Mouse (Mus musculus) R1 (cell line): ENCODE results near the gene 4930402F06Rik.

Experiments used
- DNase-seq: peaks from one replicate; pipeline ENCODE4 v3.0.0-alpha.2; 2018; ENCODE audit warnings: low read depth, low spot score

4930402F06Rik gene

DNA sequence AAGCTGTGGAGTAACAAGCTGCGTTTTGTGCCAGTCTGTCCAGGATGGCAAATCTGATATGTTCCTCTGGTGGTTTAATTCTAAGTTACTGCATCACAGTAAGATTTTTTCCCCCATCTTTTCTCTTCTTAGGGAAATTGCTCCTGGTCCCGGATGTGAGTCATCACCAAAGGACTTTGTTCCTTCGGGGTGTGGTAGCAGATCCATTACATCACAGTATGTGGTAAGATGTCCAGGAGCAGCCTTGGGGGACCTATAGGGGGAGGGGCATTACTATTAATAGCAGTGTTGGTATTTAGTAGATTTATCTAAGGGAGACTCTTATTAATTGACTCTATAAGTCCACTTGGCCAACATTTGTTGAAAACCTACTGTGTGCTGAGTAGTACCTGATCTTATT is 54.4 kb downstream of the 4930402F06Rik start:
- DNase-seq = peak; percentile 52

DNA sequence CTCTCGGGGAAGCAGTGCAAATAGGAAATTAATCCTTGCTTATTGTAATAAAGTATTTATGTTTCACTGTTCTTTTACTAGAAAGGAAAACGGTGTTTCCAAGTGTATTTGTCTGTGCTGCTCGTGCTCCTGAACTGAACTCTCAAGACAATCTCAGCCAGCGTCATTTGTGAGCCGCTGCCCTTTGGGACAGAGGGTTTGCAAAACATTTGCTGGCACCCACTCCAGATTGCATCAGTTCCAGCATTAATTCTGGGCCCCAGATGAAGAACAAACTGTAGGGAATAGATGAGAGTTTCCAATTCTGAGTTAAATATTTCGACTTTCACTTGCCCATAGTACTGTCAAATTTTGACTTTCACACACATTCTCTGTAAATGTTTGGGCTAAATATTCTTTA is 58.3 kb downstream of the 4930402F06Rik start:
- no peak for DNase-seq

DNA sequence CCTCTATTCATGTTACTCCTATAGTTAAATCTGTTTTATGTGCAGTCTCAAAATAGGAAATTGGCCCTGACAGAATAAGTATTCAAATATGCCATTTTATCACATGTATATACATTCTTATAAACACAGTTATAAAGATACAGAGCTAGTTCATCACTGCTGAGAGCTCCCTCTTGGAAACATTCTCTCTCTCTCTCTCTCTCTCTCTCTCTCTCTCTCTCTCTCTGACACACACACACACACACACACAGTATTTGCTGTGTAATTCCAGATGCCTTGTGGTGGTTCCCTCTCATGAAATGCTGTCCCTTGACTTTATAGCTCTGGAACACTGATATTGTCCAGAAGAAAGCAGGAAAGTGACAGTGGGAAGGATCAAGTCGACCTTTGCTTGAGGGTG is 58.9 kb downstream of the 4930402F06Rik start:
- DNase-seq = no peak

DNA sequence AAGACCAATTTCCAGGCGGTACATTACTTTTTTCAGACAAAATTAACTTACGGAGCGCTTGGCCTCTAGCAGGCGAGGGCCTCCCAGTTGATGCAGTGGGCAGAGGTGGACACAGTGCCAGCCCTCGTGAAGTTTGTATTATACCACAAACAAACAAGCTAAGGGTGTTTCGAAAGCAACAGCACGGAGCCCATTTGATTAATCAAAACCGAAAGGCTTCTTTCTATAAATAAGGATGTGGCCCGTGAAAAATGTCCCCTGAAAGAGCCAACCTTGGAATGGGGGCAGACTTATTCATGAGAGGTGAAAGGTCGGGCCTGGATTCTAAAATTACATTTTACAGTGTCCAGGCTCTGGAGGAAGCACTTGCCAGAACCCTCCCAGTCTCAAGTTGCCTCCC is 59.6 kb downstream of the 4930402F06Rik start:
- DNase-seq = no peak

DNA sequence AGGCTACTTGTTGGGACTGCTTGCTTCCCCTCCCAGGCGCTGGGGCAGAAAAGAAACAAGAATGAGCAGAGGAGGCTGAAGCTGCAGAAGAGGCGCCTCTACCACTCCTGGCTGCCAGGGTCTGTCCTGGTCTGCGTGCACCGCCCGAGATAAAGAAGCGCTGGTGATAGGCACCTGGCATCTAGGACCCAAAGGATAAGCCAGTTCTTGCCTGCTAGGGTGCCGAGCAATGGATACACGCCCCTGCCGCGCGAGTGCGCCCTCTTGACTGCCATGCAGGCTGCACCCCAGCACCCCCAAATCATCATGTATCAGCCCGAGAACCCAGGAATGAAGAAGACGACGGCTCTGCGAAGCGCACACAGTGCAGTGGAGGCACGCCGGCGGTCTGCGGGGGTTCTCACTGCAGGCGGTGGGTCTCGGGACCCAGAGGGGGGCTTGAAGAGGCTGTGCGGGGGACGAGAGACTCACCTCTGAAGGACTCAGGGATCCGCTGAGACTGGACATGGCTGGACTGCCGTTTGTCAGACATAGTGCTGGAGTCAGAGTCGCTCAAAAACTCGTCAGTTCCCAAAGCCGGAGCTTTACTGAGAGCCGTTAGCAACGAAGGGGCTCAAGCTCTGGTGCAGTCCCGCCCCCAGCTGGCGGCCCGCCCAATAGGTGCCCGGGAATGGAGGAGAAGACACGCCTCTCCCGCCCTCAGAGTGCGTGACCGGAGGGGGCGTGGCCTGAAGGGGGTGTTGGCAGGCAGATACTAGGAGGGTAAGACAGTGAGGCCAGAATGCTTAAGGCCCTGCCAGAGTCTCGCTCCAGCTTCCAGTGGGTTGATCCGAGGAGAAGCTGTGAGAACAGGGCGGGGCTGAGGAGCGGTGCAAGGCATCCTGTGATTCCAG is 60.3 kb downstream of the 4930402F06Rik start, which contains the start of gene Stom:
Gene Stom, minus strand, starts transcription at position 589 of the 893 bp plus-strand sequence.
- peak; percentile 99 for DNase-seq

DNA sequence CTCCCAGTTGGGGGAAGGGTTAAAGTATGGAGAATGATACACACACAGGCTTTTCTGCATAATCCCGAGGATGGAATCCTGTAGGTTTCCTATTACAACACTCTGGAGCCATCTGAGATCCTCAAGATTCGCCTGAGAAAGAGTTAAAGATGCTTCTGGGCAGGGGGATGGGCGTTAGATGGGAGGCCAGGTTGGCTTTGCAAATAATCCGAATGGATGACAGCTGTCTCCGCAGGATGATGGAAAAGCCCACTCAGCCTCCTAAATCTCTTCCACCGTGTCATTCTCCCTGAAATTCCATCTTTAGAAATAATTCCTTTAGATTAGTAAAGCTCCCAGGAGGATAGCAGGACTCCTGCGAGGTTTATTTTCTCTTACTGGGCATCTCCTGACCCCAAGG is 61.4 kb downstream of the 4930402F06Rik start:
- DNase-seq = no peak

DNA sequence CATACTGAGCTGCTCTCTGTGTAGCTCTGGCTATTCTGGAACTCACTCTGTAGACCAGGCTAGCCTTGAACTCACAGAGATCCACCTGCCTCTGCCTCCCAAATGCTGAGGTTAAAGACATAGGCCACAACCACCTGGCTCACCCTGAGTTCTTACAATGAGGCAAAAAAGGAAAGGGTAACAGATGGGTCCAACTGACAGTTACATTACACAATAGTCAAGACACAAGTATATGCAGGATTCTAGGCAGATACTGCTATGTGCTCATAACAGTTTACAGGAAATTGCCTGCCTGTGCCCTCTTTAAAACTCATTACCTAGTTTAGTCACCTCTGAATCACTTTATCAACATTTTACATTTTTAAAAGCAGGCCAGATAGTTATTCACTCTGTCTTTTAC is 63.3 kb downstream of the 4930402F06Rik start:
- DNase-seq = no peak

DNA sequence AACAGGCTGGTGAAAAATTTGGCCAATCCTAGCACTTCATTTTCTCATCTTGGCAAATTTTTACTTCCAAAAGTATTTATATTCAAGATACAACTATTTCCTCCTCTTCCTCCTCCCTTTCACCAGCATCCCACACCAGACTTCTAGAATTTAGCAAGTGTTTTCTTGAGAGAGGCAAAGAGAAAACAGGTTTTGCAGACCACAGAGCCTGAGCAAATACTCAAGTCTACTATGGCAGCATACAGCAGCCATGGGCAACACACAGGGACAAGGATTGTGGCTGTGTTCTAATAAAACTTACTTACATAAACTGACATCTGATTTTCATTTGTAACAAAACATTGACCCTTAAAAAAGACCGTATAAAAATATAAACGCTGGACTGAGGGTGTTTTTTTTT is 65.8 kb downstream of the 4930402F06Rik start:
- DNase-seq = no peak

DNA sequence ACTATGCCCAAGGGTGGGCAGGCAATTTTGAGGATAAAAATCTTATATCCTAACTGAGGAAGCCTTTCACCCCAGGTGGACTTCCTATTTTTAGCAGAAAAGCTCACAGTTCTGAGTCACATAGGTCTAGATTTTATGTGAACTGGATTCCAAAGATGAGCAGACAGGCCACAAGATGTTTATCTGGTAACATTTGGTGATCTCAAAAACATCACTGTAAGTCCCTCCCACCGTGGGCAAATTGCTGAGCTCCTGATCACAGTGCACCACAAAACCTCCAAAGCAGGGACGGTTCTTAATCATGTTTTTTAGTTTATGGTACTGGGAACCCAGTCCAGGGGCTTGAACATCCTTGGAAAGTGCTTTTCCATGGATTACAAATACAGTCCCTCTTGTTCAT is 67.9 kb downstream of the 4930402F06Rik start:
- DNase-seq = no peak

DNA sequence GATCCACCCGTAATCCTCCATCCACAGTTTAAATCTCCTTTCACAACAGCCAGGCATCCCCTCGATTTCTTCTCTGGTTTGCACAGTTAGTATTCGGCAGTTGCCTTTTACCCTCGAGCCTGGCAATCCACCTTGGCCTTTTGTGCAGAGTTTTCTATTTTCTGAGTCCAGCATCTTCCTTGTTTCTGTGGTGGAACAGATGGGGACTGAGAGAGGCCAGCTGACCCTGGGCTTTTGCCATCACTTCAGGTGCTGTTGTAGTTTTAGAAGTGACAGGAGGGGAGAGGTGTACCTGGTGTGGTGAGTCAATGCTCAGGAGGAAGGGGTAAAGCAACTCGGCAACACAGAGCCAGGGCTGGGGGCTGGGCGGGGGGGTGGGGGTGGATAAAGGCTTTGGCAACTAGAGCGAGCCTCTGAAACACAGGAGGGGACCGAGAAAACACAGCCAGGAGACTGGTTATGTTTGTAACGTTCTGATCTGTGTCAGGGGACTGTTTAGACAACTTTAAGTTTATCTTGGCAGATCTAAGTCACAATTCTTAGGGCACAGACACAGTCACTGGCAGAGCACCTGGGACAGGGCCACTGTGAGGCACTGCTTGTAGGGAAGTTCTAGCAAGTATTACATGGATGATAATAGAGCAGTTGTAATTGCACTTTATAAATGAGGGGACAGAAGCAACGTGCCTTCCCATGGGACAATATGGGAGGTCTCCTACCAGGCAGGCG is 68.7 kb downstream of the 4930402F06Rik start:
- no peak for DNase-seq

DNA sequence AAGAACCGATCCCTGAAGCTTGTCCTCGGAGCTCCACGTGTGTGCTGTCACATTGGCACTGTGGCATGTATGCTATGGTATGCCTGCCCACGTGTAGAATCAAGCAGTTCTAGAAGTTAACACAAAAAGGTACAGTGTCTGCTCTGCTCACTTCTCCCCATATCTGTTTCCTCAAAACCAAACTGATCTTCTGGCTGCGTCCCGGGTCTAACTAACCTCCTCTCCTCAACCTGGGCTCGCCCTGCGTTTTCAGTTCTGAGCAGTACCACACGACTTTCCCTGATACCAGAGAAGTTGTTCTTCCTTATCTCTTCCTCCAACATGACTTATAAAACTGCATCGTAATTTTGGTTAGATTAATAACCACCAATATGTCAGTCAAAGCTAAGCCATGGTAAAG is 69.4 kb downstream of the 4930402F06Rik start:
- no peak for DNase-seq

DNA sequence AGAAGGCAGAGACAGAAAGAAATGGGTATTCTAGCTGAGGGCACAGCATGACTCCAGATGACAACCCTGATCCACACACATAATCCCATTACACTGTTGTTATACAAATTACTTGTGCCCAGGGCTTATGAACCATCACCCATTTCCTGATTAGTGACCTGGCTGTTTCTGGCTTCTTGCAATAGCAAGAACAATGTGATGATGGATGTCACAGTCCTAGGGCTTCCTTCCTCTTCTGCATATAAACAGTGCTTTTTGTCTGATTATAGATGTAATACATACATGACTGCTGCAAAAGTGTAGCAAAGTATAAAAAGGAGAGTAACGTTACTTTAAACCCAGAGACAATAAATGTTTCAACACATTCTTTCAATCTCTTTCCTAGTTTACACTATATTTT is 70.0 kb downstream of the 4930402F06Rik start:
- DNase-seq = no peak

DNA sequence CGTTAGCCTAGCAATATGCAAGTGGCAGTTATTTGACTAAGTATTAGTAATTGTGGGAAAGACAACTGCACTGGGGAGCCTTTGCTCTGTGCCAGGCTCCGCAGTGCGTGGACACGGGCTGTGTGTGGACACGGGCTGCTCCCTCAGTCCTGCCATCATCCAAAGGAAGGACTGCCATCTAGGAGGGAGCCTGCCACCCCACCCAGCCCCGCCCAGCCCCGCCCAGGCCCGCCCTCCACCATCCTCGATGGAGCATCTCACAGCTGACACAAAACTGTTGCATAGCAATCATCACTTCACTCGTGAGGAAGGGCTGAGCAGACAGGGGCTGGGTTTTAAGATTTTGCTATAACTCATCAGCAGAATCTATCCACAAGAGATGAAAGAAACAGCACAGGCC is 71.0 kb downstream of the 4930402F06Rik start:
- DNase-seq = no peak
